Mouse (Mus musculus) hindbrain, postnatal 0 days (tissue): ENCODE results near the gene Zfp511. TPM values are rescaled to one million over a fixed set of nuclear protein-coding genes. Genes with fewer than 3 reads are reported as not detected.
A peak's percentile ranks its signal among the peaks of the same experiment; 100 is the strongest.

Experiments
- ATAC-seq: fragments of 200-750 bp; cut with Nextera tagmentation; 2 replicates; pipeline ENCODE4 v1.8.0; 2017; ENCODE audit warnings: mild to moderate bottlenecking, moderate TSS enrichment, moderate library complexity
- DNase-seq: peaks from one replicate; pipeline ENCODE4 v3.0.0-alpha.2; 2015; ENCODE audit warnings: low spot score
- H3K27ac ChIP-seq: fragments of 300-500 bp; sonication (generic); 2 replicates; pipeline ENCODE4 v1.5.1; 2014; ENCODE audit warnings: mild to moderate bottlenecking
- H3K27me3 ChIP-seq: fragments of 300-500 bp; sonication (generic); 2 replicates; pipeline ENCODE4 v1.6.1; 2014; ENCODE audit warnings: low read length, mixed read lengths; ENCODE audit not compliant: insufficient read depth
- H3K36me3 ChIP-seq: fragments of 300-500 bp; sonication (generic); 2 replicates; pipeline ENCODE4 v1.6.1; 2014; ENCODE audit warnings: low read length, mixed read lengths; ENCODE audit not compliant: insufficient read depth
- H3K4me1 ChIP-seq: fragments of 300-500 bp; sonication (generic); 2 replicates; pipeline ENCODE4 v1.6.1; 2014; ENCODE audit warnings: antibody characterized with exemption, low read length, mixed read lengths; ENCODE audit not compliant: insufficient read depth
- H3K4me2 ChIP-seq: fragments of 300-500 bp; sonication (generic); 2 replicates; pipeline ENCODE4 v1.6.1; 2014; ENCODE audit warnings: low read depth, mild to moderate bottlenecking, low read length, moderate library complexity, mixed read lengths
- H3K4me3 ChIP-seq: fragments of 300-500 bp; sonication (generic); 2 replicates; pipeline ENCODE4 v1.5.1; 2014; ENCODE audit warnings: low read length
- H3K9ac ChIP-seq: fragments of 300-500 bp; sonication (generic); replicated peaks from 2 replicates; pipeline ENCODE4 v1.6.1; 2014; ENCODE audit warnings: mild to moderate bottlenecking, low read length, moderate library complexity, mixed read lengths
- H3K9me3 ChIP-seq: fragments of 300-500 bp; sonication (generic); 2 replicates; pipeline ENCODE4 v1.6.1; 2016; ENCODE audit warnings: low read length, mixed read lengths
- CTCF ChIP-seq: IDR thresholded peaks from 2 replicates; pipeline ENCODE4 v1.5.1; 2016; ENCODE audit warnings: antibody characterized with exemption, control low read depth, low read depth
- WGBS: fragments of 180-500 bp; shearing (Covaris S2); extraction: QIAGEN DNeasy Blood & Tissue Kit; methylation state at CpG from one replicate; pipeline ENCODE4 v1.1.7; 2014; 5-methylcytosine and 5-hydroxymethylcytosine counted together
- polyA plus RNA-seq: library from polyadenylated mRNA; unstranded; fragments of >200 nt; fragmentation: Nextera tagmentation; extraction: Ambion mirVana; gene quantifications from 2 replicates; pipeline ENCODE4 v1.2.1, GENCODE M21; 2015
- total RNA-seq: library from RNA; depleted of rRNA; stranded (reverse); fragments of >200 nt; gene quantifications from 2 replicates; pipeline ENCODE4 v1.2.3, GENCODE M21; 2014; rRNA removed

The Zfp511 gene
- total RNA-seq (23.3 and 42.9 TPM in 2 replicates), polyA plus RNA-seq (60.5 and 63.9 TPM in 2 replicates)

- ATAC-seq (peak; percentile 96), DNase-seq (peak; percentile 95)
- TF ChIP-seq CTCF, result no peak
- Histone ChIP-seq H3K9me3 (no peaks in the 10 kb centered on the region), H3K27ac (peak within 1 kb of the TSS; percentile 87), H3K4me1 (peaks cover 7% of the 10 kb centered on the region), H3K27me3 (no peaks in the 10 kb centered on the region), H3K4me3 (peak within 1 kb of the TSS; percentile 62), H3K9ac (peak within 1 kb of the TSS; percentile 77), H3K4me2 (peak within 1 kb of the TSS; percentile 77), H3K36me3 (peaks cover 19% of the 10 kb centered on the region)
- WGBS, result 1% methylated on average over 68 of the region's 69 CpGs
Measured at GRCm38 (mm10) chr7:140036281-140037170, at the start of gene Zfp511, which contains the start of gene Tubgcp2. Zfp511 (plus strand) TSS chr7:140036391. Tubgcp2 (minus strand) TSS chr7:140036669.

- TF ChIP-seq CTCF, result no peak
- no peaks in the 10 kb centered on the region for H3K4me1 ChIP-seq
- no peak overlapping the region for H3K4me3 ChIP-seq
- ATAC-seq, result no peak
- H3K9me3 ChIP-seq, result no peaks in the 10 kb centered on the region
- H3K36me3 ChIP-seq, result no peaks in the 10 kb centered on the region
- H3K27ac ChIP-seq, result no peak overlapping the region
- WGBS, result 91% methylated on average over 9 of the region's 9 CpGs
- H3K9ac ChIP-seq, result no peak overlapping the region
- no peak overlapping the region for H3K4me2 ChIP-seq
- DNase-seq, result no peak
- no peaks in the 10 kb centered on the region for H3K27me3 ChIP-seq
Measured at GRCm38 (mm10) chr7:139988272-139988671, 47.9 kb upstream of the Zfp511 start.

- Histone ChIP-seq H3K4me3 (no peak overlapping the region), H3K27me3 (no peaks in the 10 kb centered on the region), H3K9me3 (no peaks in the 10 kb centered on the region), H3K4me2 (no peak overlapping the region), H3K9ac (no peak overlapping the region), H3K36me3 (peaks cover 9% of the 10 kb centered on the region), H3K27ac (no peak overlapping the region), H3K4me1 (no peaks in the 10 kb centered on the region)
- ATAC-seq (no peak), DNase-seq (no peak)
- TF ChIP-seq CTCF, result no peak
- WGBS, result 75% methylated on average over 8 of the region's 8 CpGs
Measured at GRCm38 (mm10) chr7:139990864-139991394, 45.3 kb upstream of the Zfp511 start.

GRCm38 (mm10) chr7:139992406-139992805 lies 43.8 kb upstream of the Zfp511 start, which contains the start of gene Adam8:
Adam8 (minus strand) TSS chr7:139992562.
- H3K4me2 ChIP-seq, result no peak within 1 kb of the TSS
- no peak for TF ChIP-seq CTCF
- 29% methylated on average over 7 of the region's 7 CpGs for WGBS
- DNase-seq, result no peak
- no peaks in the 10 kb centered on the region for H3K4me1 ChIP-seq
- H3K36me3 ChIP-seq, result peaks cover 23% of the 10 kb centered on the region
- no peaks in the 10 kb centered on the region for H3K27me3 ChIP-seq
- ATAC-seq, result no peak
- no peak within 1 kb of the TSS for H3K4me3 ChIP-seq
- H3K9ac ChIP-seq, result no peak within 1 kb of the TSS
- H3K9me3 ChIP-seq, result no peaks in the 10 kb centered on the region
- H3K27ac ChIP-seq, result no peak within 1 kb of the TSS

GRCm38 (mm10) chr7:139993532-139993931 lies 42.7 kb upstream of the Zfp511 start:
- Histone ChIP-seq H3K4me3 (no peak overlapping the region), H3K4me2 (no peak overlapping the region), H3K27ac (no peak overlapping the region), H3K9ac (no peak overlapping the region), H3K4me1 (no peaks in the 10 kb centered on the region), H3K9me3 (no peaks in the 10 kb centered on the region), H3K27me3 (no peaks in the 10 kb centered on the region), H3K36me3 (peaks cover 35% of the 10 kb centered on the region)
- no peak for TF ChIP-seq CTCF
- DNase-seq (no peak), ATAC-seq (no peak)
- 87% methylated on average over 6 of the region's 6 CpGs for WGBS

GRCm38 (mm10) chr7:139994202-139994601 lies 42.0 kb upstream of the Zfp511 start:
- peaks cover 41% of the 10 kb centered on the region for H3K36me3 ChIP-seq
- WGBS, result 84% methylated on average over 4 of the region's 4 CpGs
- no peak overlapping the region for H3K27ac ChIP-seq
- H3K4me2 ChIP-seq, result no peak overlapping the region
- no peaks in the 10 kb centered on the region for H3K27me3 ChIP-seq
- no peak overlapping the region for H3K9ac ChIP-seq
- ATAC-seq, result 0 out of 2 replicates have a peak, but pooled peaks have one; percentile 25
- DNase-seq, result no peak
- no peak for TF ChIP-seq CTCF
- H3K4me3 ChIP-seq, result no peak overlapping the region
- H3K9me3 ChIP-seq, result no peaks in the 10 kb centered on the region
- H3K4me1 ChIP-seq, result no peaks in the 10 kb centered on the region
